Mouse (Mus musculus) intestine, postnatal 0 days (tissue): ENCODE data around the gene Pax3. TPM values are rescaled to one million over a fixed set of nuclear protein-coding genes. Genes with fewer than 3 reads are reported as not detected.

Source experiments
- ATAC-seq: fragments of 200-750 bp; cut with Nextera tagmentation; 2 replicates; pipeline ENCODE4 v1.8.0; 2017; ENCODE audit warnings: mild to moderate bottlenecking, moderate TSS enrichment, moderate library complexity
- H3K27ac ChIP-seq: fragments of 300-500 bp; sonication (generic); 2 replicates; pipeline ENCODE4 v1.5.1; 2014; ENCODE audit warnings: mild to moderate bottlenecking, low read depth, low read length, moderate library complexity
- H3K27me3 ChIP-seq: fragments of 300-500 bp; sonication (generic); replicated peaks from 2 replicates; pipeline ENCODE4 v1.6.1; 2014; ENCODE audit warnings: low read length, mixed read lengths; ENCODE audit not compliant: control insufficient read depth, insufficient read depth
- H3K36me3 ChIP-seq: fragments of 300-500 bp; sonication (generic); 2 replicates; pipeline ENCODE4 v1.6.1; 2014; ENCODE audit warnings: mild to moderate bottlenecking, moderate library complexity; ENCODE audit not compliant: control insufficient read depth, insufficient read depth
- H3K4me1 ChIP-seq: fragments of 300-500 bp; sonication (generic); replicated peaks from 2 replicates; pipeline ENCODE4 v1.6.1; 2014; ENCODE audit warnings: antibody characterized with exemption, low read length, mixed read lengths; ENCODE audit not compliant: control insufficient read depth, insufficient read depth
- H3K4me2 ChIP-seq: fragments of 300-500 bp; sonication (generic); replicated peaks from 2 replicates; pipeline ENCODE4 v1.6.1; 2014; ENCODE audit warnings: low read depth, mild to moderate bottlenecking, moderate library complexity
- H3K4me3 ChIP-seq: fragments of 300-500 bp; sonication (generic); 2 replicates; pipeline ENCODE4 v1.5.1; 2014; ENCODE audit warnings: low read depth, low read length
- H3K9ac ChIP-seq: fragments of 300-500 bp; sonication (generic); 2 replicates; pipeline ENCODE4 v1.6.1; 2014; ENCODE audit warnings: mild to moderate bottlenecking, low read depth, low read length
- H3K9me3 ChIP-seq: fragments of 300-500 bp; sonication (generic); 2 replicates; pipeline ENCODE4 v1.6.1; 2016; ENCODE audit warnings: mixed run types; ENCODE audit not compliant: control insufficient read depth
- CTCF ChIP-seq: sonication (generic); IDR thresholded peaks from 2 replicates; pipeline ENCODE4 v1.5.1; 2016; ENCODE audit warnings: low read depth, mild to moderate bottlenecking, control low read depth, antibody characterized with exemption, moderate library complexity
- WGBS: fragments of 180-500 bp; shearing (Covaris S2); extraction: QIAGEN DNeasy Blood & Tissue Kit; methylation state at CpG from one replicate; pipeline ENCODE4 v1.1.7; 2014; 5-methylcytosine and 5-hydroxymethylcytosine counted together
- polyA plus RNA-seq: library from polyadenylated mRNA; unstranded; fragments of >200 nt; fragmentation: Nextera tagmentation; extraction: Ambion mirVana; gene quantifications from 2 replicates; pipeline ENCODE4 v1.2.1, GENCODE M21; 2015

Pax3 gene
- polyA plus RNA-seq, 1 experiment from 2014 or later: not detected

DNA sequence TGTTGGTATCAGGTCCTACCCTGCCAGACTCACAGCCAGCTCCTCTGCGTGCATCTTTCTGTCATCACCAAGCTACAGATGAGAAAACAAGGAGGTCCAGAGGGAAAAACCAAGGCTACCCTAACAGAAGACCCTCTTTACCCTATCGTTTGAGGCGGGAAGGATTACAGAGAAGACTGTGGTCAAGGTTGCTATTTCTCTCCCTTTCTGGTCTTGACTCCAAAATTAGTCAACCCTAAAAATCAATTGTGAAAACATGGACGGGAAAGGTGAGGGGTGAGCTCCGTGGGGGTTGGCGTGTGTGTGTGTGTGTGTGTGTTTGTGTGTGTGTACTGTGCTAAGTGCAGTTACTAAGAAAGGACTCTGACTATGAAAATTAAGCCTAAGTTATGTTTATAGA is 54.0 kb downstream of the Pax3 start:
- H3K4me3 ChIP-seq: no peak overlapping the region
- no peaks in the 10 kb centered on the region for H3K36me3 ChIP-seq
- TF ChIP-seq CTCF: no peak
- WGBS: 56% methylated on average over 6 of the region's 6 CpGs
- H3K27me3 ChIP-seq: peaks cover 90% of the 10 kb centered on the region
- no peak overlapping the region for H3K27ac ChIP-seq
- H3K4me1 ChIP-seq: no peaks in the 10 kb centered on the region
- ATAC-seq: no peak
- H3K9ac ChIP-seq: no peak overlapping the region
- no peak overlapping the region for H3K4me2 ChIP-seq
- no peaks in the 10 kb centered on the region for H3K9me3 ChIP-seq

DNA sequence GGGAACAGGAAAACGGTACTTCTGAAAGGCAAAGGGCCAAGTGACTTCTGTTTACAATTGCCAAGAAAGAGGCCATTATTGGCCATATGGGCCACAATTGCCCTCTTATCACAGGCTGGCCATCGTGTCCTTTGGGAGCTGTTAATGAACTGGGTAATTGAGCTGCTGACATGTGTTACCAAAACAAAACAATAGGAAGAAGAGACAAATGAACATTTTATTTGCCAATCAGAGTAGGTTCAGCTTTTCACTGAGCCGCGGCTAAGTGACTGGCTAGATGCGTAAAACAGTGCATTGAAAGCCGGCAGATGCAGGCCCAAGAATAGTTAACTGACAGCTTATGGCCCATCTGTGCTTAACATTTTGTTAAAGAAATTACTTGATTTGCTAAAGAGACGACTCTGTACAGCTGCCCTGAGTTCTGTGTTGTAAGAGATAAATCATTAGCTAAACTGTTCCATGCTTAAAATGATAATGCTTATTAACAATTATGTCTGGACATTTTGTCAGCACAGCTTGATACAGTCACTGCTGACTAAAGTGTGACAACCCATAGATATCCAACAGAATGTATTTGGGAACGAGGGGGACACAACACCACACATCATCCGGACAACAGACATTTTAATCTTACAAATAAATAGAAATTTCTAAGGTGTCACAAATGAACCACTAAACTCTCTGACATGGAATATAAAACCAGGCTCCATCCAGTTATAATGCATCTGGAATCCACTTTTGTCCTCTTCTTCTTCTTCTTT is 55.0 kb downstream of the Pax3 start:
- no peak overlapping the region for H3K4me3 ChIP-seq
- ATAC-seq: no peak
- no peaks in the 10 kb centered on the region for H3K4me1 ChIP-seq
- peaks cover 95% of the 10 kb centered on the region for H3K27me3 ChIP-seq
- 25% methylated on average over 9 of the region's 9 CpGs for WGBS
- no peak overlapping the region for H3K27ac ChIP-seq
- H3K9ac ChIP-seq: no peak overlapping the region
- no peaks in the 10 kb centered on the region for H3K36me3 ChIP-seq
- H3K4me2 ChIP-seq: no peak overlapping the region
- no peaks in the 10 kb centered on the region for H3K9me3 ChIP-seq
- TF ChIP-seq CTCF: no peak

DNA sequence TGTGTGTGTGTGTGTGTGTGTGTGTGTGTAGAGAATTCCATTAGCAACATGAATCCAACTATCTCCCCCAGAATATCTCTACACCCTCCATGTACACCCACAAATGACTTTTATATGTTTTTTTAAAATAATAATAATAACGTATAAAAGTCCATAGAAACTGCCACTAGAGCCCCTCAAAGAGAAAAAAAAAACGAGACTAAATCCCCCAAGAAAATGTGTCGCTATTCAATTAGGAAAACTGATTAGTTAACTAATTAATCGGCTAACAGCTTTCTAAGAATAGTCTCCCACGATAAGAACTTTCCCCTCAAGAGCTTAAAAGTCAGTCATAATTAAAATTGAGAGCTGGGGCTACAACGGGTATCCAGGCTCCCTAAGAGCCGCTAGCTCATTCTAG is 55.6 kb downstream of the Pax3 start:
- H3K4me1 ChIP-seq: no peaks in the 10 kb centered on the region
- WGBS: 12% methylated on average over 7 of the region's 7 CpGs
- no peak overlapping the region for H3K27ac ChIP-seq
- H3K4me2 ChIP-seq: no peak overlapping the region
- no peak overlapping the region for H3K9ac ChIP-seq
- H3K27me3 ChIP-seq: peaks cover 91% of the 10 kb centered on the region
- H3K36me3 ChIP-seq: no peaks in the 10 kb centered on the region
- H3K9me3 ChIP-seq: no peaks in the 10 kb centered on the region
- no peak overlapping the region for H3K4me3 ChIP-seq
- ATAC-seq: no peak
- TF ChIP-seq CTCF: no peak

DNA sequence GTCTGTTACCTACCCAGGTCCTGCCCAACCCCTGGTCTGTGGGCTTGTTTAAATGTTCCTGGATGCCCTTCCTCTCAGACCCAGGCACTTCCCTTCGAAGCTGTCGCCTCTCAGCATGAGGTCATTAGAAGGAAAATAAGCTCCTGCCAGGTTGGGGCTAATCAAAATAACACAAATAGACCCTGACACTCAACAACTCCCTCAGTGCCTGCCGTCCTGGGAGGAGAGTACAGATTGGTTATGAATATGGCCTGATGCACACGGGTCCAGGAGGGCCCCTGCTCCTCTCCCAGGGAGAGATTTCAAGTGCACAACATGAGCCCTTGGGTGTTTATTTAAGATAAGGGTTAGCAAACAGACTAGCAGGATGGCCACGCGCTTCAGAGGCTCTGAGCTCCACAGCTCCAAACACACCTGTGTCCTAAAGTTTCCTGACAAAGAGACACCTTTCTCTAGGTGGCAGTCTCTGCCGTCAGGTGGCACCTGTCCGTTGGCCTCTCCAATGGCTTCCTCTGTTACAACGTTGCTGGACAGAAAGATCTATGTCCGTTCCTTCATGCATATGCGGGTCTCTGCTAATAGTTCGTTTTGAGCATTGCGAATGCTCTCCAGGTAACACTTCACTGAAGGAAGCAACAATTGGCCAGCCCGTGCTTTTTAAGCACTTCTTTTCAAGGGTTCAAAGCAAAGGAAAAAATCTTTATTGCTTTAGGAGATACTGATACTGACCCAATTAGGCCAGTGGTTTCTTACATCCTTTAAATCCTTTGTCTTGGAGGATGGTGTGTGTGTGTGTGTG is 56.2 kb downstream of the Pax3 start:
- Histone ChIP-seq H3K27ac (no peak overlapping the region), H3K9me3 (no peaks in the 10 kb centered on the region), H3K9ac (no peak overlapping the region), H3K4me1 (no peaks in the 10 kb centered on the region), H3K4me2 (no peak overlapping the region), H3K27me3 (peaks cover 88% of the 10 kb centered on the region), H3K4me3 (no peak overlapping the region), H3K36me3 (no peaks in the 10 kb centered on the region)
- peak; percentile 25; the same call in 1 of the 2 replicates for ATAC-seq
- TF ChIP-seq CTCF: peak; percentile 57
- 2% methylated on average over 14 of the region's 14 CpGs for WGBS

DNA sequence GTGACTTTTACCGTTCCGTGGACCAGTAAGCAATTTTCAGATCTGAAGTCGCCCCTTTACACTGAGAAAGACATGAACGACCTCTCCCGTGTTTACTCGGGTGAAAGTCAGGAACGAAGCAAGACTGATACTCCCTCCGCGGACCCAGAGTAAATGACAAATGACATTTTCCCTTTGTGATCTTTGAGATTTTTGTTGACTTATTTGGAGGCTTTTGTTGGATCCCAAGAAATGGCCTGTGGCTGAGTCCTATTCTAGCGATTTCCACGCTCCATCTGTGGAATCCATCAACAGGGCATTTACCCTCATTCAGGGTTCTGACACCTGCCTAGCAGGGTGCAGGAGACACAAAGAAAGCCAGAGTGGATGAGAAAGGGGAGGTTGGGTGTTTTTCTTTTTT is 57.6 kb downstream of the Pax3 start:
- no peak for ATAC-seq
- H3K27ac ChIP-seq: no peak overlapping the region
- no peak overlapping the region for H3K9ac ChIP-seq
- no peak for TF ChIP-seq CTCF
- peaks cover 78% of the 10 kb centered on the region for H3K27me3 ChIP-seq
- no peak overlapping the region for H3K4me2 ChIP-seq
- H3K36me3 ChIP-seq: no peaks in the 10 kb centered on the region
- no peaks in the 10 kb centered on the region for H3K4me1 ChIP-seq
- H3K4me3 ChIP-seq: no peak overlapping the region
- no peaks in the 10 kb centered on the region for H3K9me3 ChIP-seq
- 5% methylated on average over 11 of the region's 11 CpGs for WGBS

DNA sequence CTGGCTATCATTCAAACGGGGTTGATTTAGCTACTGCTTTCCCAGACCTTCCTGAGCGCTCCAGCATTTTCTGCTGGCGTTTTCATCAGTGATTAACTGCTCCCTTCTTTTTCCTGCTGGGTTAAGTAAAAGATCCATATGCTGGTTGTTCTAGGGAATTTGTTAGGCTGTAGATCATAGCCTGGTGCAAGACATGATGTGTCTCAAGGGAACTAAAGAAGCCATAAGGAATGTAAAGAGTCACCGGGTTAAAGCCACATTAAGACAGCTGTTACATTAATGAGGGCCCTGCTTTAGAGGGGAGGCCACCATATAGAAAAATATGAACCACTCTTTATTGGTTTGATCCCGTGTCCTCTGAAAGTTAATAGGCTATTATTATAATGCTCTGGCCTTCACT is 67.7 kb downstream of the Pax3 start:
- TF ChIP-seq CTCF: no peak
- no peak overlapping the region for H3K4me3 ChIP-seq

More for the DNA sequence above, 67.7 kb downstream of the Pax3 start:
- Histone ChIP-seq H3K9ac (no peak overlapping the region), H3K9me3 (no peaks in the 10 kb centered on the region), H3K27me3 (peaks cover 2% of the 10 kb centered on the region; the same call in 1 of the 2 replicates), H3K27ac (no peak overlapping the region), H3K36me3 (no peaks in the 10 kb centered on the region), H3K4me2 (no peak overlapping the region), H3K4me1 (no peaks in the 10 kb centered on the region)
- WGBS: 48% methylated on average over 5 of the region's 5 CpGs
- no peak for ATAC-seq
